Mouse (Mus musculus) left cerebral cortex, adult 8-10 months (tissue): ENCODE results near the gene Ccr7. TPM values are rescaled to one million over a fixed set of nuclear protein-coding genes. Genes with fewer than 3 reads are reported as not detected.

Experiments used
- DNase-seq, 2 experiments: peaks; one replicate each; pipeline ENCODE4 v3.0.0; 2022; ENCODE audit warnings: low spot score in 2 of 2
- total RNA-seq, 4 experiments: library from RNA; stranded (reverse); gene quantifications; 2 replicates each; pipeline ENCODE4 v1.2.4; 2022

Gene Ccr7
- total RNA-seq, 4 experiments from 2014 or later = 0.16 to 0.23 TPM; not detected in 2

DNA sequence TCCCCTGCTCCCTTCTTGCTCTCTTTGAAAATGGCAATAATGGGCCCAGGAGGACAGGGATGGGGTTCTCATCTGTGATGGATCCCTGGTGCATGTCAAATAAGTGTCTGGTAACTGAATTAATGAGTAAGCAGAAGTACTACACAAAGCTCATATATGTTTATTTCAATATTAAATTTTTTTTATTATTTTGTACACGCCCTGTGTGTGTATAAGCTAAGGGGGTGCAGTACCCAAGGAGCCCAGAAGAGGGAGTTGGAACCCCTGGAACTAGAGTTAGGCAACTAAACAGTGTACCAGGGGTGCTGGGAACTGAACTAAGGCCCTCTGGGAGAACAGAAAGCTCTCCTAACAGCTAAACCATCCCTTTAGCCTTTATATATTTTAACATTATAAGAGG lies 36.5 kb downstream of the Ccr7 start:
- DNase-seq = no peak

GRCm38 (mm10) chr11:99117907-99118306 lies 37.0 kb downstream of the Ccr7 start:
- DNase-seq = no peak

DNA sequence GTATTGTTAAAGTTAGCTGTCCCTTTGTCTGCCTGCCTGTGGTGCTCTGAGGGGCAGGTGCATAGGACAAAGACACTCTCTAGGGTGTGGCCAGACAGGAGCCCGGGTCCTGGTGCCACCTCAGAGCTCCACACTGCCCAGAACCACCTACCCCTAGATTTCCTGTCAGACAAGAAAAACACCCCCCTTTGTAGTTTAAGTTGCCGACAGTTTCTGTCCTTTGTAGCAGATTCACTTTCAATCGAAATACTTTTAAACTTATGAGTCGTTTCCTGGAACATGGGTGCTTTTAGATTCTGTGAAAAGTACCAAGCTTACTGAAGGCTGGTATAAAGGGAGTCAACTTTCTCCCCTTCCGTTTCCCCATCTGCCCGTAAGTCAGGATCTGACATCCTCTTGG lies 38.9 kb downstream of the Ccr7 start:
- DNase-seq = no peak

- no peak for DNase-seq
Observed at GRCm38 (mm10) chr11:99113111-99113510, 41.8 kb downstream of the Ccr7 start.

DNA sequence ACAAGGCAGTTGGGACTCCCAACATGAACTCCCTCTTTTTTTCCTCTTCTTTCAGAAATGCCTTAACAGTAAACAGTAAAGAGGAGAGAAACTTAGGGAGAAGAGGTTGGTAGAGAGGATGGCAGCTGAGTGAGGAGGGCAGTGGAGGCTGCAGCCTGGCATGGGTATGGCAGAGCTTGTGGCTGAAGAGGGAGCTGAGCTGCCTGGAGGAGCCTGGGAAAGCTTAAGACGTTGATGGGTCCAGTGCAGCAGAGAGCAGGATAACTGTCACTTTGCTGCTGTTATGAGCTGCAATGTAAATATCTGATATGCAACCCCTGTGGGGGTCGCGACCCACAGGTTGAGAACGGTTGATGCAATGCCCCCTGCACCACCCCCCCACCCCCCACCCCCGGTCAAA lies 42.2 kb downstream of the Ccr7 start:
- no peak for DNase-seq

DNA sequence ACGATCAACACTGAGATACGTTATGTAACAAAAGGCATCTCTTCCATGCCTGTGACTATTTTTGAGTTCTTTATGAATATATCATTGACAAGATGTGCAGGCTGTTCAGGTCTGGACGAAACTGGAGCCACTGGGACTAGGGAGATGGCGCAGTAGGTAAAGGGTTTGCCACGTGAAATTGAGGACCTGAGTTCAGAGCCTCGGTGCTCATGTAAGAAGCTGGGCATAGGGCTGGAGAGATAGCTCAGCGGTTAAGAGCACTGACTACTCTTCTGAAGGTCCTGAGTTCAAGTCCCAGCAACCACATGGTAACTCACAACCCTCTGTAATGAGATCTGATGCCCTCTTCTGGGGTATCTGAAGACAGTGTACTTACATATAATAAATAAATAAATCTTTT lies 43.2 kb downstream of the Ccr7 start:
- no peak for DNase-seq

GRCm38 (mm10) chr11:99111155-99111554 lies 43.7 kb downstream of the Ccr7 start:
- peak in 1 of 2 experiments; percentile 86 for DNase-seq

DNA sequence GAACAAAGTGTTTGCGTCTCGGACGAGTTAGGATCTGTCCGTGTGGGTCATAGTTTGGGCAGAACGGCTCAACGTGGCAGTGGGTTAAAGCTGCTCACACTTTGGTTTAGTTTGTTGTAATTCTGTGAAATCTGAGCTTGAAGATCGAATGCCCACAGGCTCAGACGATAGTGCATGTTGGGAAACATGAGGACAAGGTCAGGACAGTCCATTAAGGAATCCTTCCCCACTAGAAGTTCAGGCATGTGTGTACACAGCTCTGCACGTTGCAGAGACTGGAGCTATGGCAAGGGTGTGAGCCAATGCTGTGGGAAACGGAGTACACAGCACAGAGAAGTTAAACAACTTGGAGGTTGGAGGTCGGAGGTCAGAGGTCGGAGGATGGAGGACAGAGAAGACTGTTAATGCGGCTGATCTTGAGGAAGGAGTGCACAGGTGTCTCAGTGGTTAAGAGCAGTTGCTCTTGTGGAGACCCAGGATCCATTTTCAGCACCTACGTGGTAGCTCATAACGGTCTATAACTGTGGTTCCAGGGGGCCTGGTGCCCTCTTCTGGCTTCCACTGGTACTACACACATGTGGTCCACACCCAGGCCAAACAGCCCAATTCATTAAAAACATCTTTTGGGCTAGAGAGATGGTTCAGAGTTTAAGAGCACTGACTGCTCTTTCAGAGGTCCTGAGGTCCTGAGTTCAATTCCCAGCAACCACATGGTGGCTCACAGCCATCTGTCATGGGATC lies 44.3 kb downstream of the Ccr7 start:
- no peak for DNase-seq

DNA sequence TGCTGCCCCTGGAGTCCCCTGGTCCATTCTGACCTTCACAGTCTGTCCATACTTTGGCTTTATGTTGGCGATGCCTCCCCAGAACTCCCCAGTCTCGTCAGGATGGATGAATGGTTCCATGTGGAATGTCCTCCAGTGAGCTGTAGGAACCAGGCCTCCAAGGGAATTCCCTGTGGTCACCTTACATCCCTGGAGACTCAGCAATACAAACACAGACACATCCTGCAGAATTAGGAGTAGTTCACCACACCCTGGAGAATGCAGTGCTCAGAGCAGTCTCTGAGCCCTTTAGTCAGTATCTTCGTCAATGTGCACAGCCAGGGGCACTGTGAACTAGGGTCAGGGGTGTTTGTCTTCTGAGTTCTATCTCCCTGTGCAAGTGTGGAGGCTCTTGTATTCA lies 46.6 kb downstream of the Ccr7 start:
- no peak for DNase-seq

DNA sequence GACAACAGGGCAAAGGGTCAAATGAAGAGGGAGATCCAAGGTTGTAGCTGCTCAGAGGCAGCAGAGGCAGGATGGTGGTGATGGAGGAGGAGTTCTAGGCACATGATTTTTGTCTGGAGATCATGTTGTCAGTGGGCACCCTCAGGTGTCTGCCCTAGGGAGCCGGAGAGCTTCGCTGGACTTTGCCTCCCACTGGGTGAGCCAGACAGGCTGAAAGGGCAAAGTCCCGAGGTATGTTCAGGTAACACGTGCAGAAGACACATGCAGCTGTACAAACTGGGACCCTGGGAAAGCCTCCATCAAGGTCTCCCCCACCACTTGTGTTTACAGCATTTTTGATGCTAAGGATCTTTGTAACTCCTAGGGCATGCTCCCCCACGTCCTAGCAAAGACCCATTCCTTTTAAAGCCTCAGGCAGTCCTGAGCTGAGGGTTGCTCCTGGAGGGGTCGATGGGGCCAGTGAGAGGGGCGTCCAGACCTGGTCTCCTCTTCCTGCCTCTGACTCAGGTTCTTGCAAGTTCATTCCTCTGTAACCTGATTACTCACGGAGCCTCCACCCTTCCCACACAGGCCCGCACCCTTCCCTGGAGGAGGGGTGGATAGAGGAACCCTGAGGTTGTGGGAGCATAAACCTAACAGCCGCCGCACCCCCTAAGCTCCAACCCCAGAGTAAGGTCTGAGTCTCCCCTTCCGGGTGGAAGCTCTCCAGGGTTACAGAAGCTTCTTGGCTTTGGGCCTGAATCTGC lies 48.7 kb downstream of the Ccr7 start:
- DNase-seq = no peak

GRCm38 (mm10) chr11:99104609-99105410 lies 50.1 kb downstream of the Ccr7 start:
- no peak for DNase-seq

DNA sequence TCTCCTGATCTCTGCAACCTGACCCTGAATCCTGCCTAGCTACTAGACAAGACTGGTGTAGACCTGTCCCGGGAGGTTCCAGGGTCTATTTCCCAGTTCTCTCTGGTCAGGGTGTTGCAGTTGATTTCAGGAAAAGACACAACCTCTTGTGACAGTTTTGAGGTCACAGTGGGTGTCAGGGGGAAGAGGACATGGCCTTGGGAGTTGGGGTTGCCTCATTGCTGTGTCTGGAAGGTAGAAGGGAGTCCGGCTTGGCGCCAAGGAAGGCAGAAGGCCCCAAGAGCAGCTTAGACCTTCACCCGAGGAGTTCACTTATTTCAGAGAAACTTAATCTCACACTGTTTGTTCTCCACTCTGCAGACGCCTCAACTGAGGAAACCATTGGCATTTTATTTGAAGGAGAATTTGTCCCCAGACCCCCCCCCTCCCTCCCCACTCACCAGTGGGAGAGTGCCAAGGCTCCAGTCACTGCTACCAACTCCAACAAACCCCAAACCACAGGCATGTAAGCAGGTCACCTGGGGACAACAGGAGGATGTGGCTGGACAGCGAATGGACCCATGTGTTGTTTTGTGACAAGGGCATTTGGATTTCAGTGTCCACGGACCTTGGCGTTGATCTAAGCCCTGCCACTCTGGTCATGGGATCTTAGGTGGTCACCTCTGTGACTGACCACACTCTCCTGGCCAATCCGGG lies 52.2 kb downstream of the Ccr7 start:
- DNase-seq = no peak

DNA sequence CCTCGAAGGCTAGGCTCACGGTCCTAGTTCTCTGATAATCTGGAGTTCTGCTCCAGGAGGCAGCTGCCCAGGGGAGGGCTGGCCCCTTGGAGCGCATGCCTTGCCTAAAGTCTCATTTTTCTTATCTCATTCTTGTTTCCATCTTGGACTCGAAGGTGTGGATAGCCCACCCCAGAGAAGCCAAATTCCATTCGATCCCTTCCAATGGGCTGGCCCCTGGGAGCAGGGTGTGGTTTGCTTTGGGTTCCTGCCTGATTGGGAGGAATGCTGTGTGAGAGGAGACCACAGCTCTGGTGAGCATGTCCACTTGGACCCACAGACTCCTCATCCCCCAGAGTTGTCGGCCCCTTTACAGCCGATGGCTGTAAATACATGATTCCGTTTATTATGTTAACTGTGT lies 53.2 kb downstream of the Ccr7 start:
- no peak for DNase-seq

GRCm38 (mm10) chr11:99100215-99100614 lies 54.7 kb downstream of the Ccr7 start:
- DNase-seq = no peak

GRCm38 (mm10) chr11:99099516-99099915 lies 55.4 kb downstream of the Ccr7 start:
- no peak for DNase-seq

GRCm38 (mm10) chr11:99098924-99099323 lies 56.0 kb downstream of the Ccr7 start:
- no peak for DNase-seq

- no peak for DNase-seq
Observed at GRCm38 (mm10) chr11:99096996-99097774, 57.7 kb downstream of the Ccr7 start.

- no peak for DNase-seq
Observed at GRCm38 (mm10) chr11:99096417-99096816, 58.5 kb downstream of the Ccr7 start.

DNA sequence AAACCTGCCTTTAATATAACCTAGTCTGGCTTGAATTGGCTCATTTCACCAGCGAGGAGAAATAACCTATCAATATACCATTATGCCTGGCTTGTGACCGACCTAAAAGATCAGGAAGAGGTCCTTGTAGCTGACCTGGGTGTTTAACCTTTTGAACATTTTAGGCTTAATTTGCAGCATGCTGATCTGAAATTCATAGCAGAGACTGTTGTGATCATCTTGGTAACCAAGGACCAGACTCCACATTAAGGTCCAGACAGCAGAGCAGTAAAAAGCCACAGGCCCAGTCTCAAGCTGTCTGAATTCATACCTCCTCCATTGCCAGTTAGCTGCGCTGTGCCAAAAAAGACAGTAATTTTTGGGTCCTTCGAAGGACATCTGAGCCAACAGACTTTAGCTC lies 59.1 kb downstream of the Ccr7 start:
- DNase-seq = no peak

- no peak for DNase-seq
Observed at GRCm38 (mm10) chr11:99094911-99095676, 59.8 kb downstream of the Ccr7 start.
